Mouse (Mus musculus) liver, embryonic 11.5 days (tissue): ENCODE data around the gene Naa50. TPM values are rescaled to one million over a fixed set of nuclear protein-coding genes. Genes with fewer than 3 reads are reported as not detected.

Experiments used
- ATAC-seq: fragments of 200-750 bp; cut with Nextera tagmentation; replicated peaks from 2 replicates; pipeline ENCODE4 v1.8.0; 2017; ENCODE audit warnings: moderate number of reproducible peaks, mild to moderate bottlenecking, moderate TSS enrichment, moderate library complexity; ENCODE audit not compliant: low FRiP score
- DNase-seq: peaks from one replicate; pipeline ENCODE4 v3.0.0-alpha.2; 2017; ENCODE audit warnings: low spot score
- H3K27ac ChIP-seq: fragments of 300-500 bp; sonication (generic); 2 replicates; pipeline ENCODE4 v1.5.1; 2014; ENCODE audit warnings: mild to moderate bottlenecking, low read depth, low read length, control low read depth
- H3K27me3 ChIP-seq: fragments of 300-500 bp; sonication (generic); replicated peaks from 2 replicates; pipeline ENCODE4 v1.6.1; 2014; ENCODE audit warnings: low read length, mixed read lengths; ENCODE audit not compliant: control insufficient read depth, insufficient read depth
- H3K36me3 ChIP-seq: fragments of 300-500 bp; sonication (generic); 2 replicates; pipeline ENCODE4 v1.6.1; 2014; ENCODE audit warnings: mild to moderate bottlenecking, low read length, moderate library complexity, mixed read lengths; ENCODE audit not compliant: control insufficient read depth, insufficient read depth
- H3K4me1 ChIP-seq: fragments of 300-500 bp; sonication (generic); replicated peaks from 2 replicates; pipeline ENCODE4 v1.6.1; 2014; ENCODE audit warnings: low read length, mixed read lengths; ENCODE audit not compliant: control insufficient read depth, insufficient read depth
- H3K4me2 ChIP-seq: fragments of 300-500 bp; sonication (generic); 2 replicates; pipeline ENCODE4 v1.6.1; 2014; ENCODE audit warnings: mild to moderate bottlenecking, control low read depth, moderate library complexity
- H3K4me3 ChIP-seq: fragments of 300-500 bp; sonication (generic); 2 replicates; pipeline ENCODE4 v1.5.1; 2014; ENCODE audit warnings: low read depth, low read length, control low read depth
- H3K9ac ChIP-seq: fragments of 300-500 bp; sonication (generic); 2 replicates; pipeline ENCODE4 v1.6.1; 2014; ENCODE audit warnings: low read depth, low read length, control low read depth
- H3K9me3 ChIP-seq: fragments of 300-500 bp; sonication (generic); 2 replicates; pipeline ENCODE4 v1.6.1; 2016; ENCODE audit warnings: low read length, inconsistent platforms, mixed read lengths; ENCODE audit not compliant: control insufficient read depth
- WGBS: fragments of 180-500 bp; shearing (Covaris S2); extraction: QIAGEN DNeasy Blood & Tissue Kit; methylation state at CpG from one replicate; pipeline ENCODE4 v1.1.7; 2014; 5-methylcytosine and 5-hydroxymethylcytosine counted together
- polyA plus RNA-seq: library from polyadenylated mRNA; unstranded; fragments of >200 nt; fragmentation: Nextera tagmentation; extraction: Ambion mirVana; gene quantifications from 2 replicates; pipeline ENCODE4 v1.2.1, GENCODE M21; 2014

The Naa50 gene
- polyA plus RNA-seq, 1 experiment from 2014 or later, result 143 TPM

GRCm38 (mm10) chr16:44204331-44204730, 64.7 kb downstream of the Naa50 start:
- no peaks in the 10 kb centered on the region for H3K9me3 ChIP-seq
- H3K27ac ChIP-seq, result no peak overlapping the region
- H3K4me3 ChIP-seq, result no peak overlapping the region
- WGBS, result 80% methylated on average over 6 of the region's 6 CpGs
- no peaks in the 10 kb centered on the region for H3K4me1 ChIP-seq
- H3K9ac ChIP-seq, result no peak overlapping the region
- ATAC-seq, result no peak
- peaks cover 11% of the 10 kb centered on the region for H3K36me3 ChIP-seq
- DNase-seq, result no peak
- H3K27me3 ChIP-seq, result no peaks in the 10 kb centered on the region
- no peak overlapping the region for H3K4me2 ChIP-seq

DNA sequence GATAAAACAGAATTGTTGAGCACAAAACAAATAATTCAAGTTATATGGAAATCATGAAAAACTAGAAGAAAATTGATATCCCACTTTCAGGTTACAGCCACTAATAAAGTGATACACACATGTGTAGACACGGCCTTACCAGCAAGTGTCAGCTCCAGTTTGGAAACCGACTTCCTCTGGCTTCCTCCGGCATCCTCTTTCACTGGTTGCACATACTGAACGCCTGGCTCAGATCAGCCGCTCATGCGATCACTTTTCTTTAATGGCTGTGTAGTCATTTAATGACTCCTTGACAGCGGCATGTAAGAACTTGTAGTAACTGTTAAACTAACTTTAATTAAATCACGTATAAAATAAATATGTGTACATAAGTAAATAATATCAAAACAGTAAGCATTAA, 66.3 kb downstream of the Naa50 start:
- H3K4me2 ChIP-seq, result no peak overlapping the region
- WGBS, result 93% methylated on average over 8 of the region's 8 CpGs
- DNase-seq, result no peak
- H3K27me3 ChIP-seq, result no peaks in the 10 kb centered on the region
- H3K9ac ChIP-seq, result no peak overlapping the region
- H3K27ac ChIP-seq, result no peak overlapping the region
- peaks cover 7% of the 10 kb centered on the region for H3K36me3 ChIP-seq
- H3K9me3 ChIP-seq, result no peaks in the 10 kb centered on the region
- peaks cover 10% of the 10 kb centered on the region for H3K4me1 ChIP-seq
- ATAC-seq, result no peak
- H3K4me3 ChIP-seq, result no peak overlapping the region

GRCm38 (mm10) chr16:44210156-44211053, 70.8 kb downstream of the Naa50 start:
- Histone ChIP-seq H3K4me2 (no peak overlapping the region), H3K4me3 (no peak overlapping the region), H3K9me3 (no peaks in the 10 kb centered on the region), H3K27ac (peak overlapping the region; percentile 17; the same call in 1 of the 2 replicates), H3K27me3 (no peaks in the 10 kb centered on the region), H3K4me1 (peaks cover 10% of the 10 kb centered on the region), H3K9ac (no peak overlapping the region), H3K36me3 (peaks cover 7% of the 10 kb centered on the region; the same call in 1 of the 2 replicates)
- DNase-seq (no peak), ATAC-seq (peak; percentile 85)
- 60% methylated on average over 10 of the region's 10 CpGs for WGBS

DNA sequence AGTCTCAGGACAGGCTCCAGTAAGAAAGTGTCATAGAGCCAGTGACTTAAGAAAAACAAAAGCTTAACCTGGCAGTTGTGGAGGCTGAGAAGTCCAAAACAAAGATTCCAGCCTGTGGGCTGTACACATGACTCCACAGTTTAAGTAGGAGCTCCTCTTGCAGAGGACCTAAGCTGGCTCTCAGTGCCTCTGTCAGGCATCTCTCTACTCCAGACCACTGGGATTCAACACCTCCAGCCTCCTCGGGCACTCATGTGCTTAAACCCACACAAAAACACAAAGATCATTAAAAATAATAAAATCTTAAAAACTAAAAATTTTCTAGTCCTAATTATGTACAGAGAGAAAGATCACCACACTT, 71.4 kb downstream of the Naa50 start:
- H3K9ac ChIP-seq, result no peak overlapping the region
- no peak overlapping the region for H3K4me3 ChIP-seq
- peaks cover 13% of the 10 kb centered on the region for H3K36me3 ChIP-seq
- 97% methylated on average over 1 of the region's 1 CpGs for WGBS
- ATAC-seq (no peak), DNase-seq (no peak)
- no peaks in the 10 kb centered on the region for H3K27me3 ChIP-seq
- no peak overlapping the region for H3K27ac ChIP-seq
- peaks cover 10% of the 10 kb centered on the region for H3K4me1 ChIP-seq
- no peaks in the 10 kb centered on the region for H3K9me3 ChIP-seq
- H3K4me2 ChIP-seq, result no peak overlapping the region

DNA sequence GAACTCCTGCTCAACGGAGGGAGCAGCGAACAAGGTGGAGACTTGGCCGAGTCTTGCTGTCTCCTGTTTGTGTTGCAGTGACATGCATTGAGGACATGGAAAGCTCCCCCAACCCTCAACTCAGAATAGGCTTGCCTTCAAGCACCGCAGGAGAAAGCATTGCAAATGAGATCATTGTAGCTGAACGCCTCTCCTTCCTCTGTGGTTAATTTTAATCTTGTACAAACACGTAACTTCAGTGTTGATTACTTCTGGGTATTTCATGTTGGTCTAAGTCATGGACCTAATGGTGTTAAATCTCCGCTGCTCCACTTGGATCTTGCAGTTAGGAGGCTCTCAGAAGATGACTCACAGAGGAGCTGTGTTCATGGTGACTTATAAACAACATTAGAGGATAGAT, 73.1 kb downstream of the Naa50 start:
- no peak for ATAC-seq
- H3K36me3 ChIP-seq, result peaks cover 29% of the 10 kb centered on the region

More for the DNA sequence above, 73.1 kb downstream of the Naa50 start:
- Histone ChIP-seq H3K4me1 (peaks cover 10% of the 10 kb centered on the region), H3K4me2 (no peak overlapping the region), H3K9ac (no peak overlapping the region), H3K27ac (no peak overlapping the region), H3K27me3 (no peaks in the 10 kb centered on the region), H3K9me3 (no peaks in the 10 kb centered on the region), H3K4me3 (no peak overlapping the region)
- DNase-seq, result no peak
- 92% methylated on average over 7 of the region's 7 CpGs for WGBS

Other genes starting within 250 kb of the Naa50 start
- 26.5 and 27.7 TPM in 2 replicates for gene Qtrt2, start 213.0 kb upstream of the Naa50 start, polyA plus RNA-seq
- gene Zdhhc23, start 160.0 kb upstream of the Naa50 start, polyA plus RNA-seq, result 0.88 and 1.4 TPM in 2 replicates
- 4.6 and 5.5 TPM in 2 replicates for gene Gramd1c, start 76.5 kb upstream of the Naa50 start, polyA plus RNA-seq
- gene Atp6v1a, start 125 bp upstream of the Naa50 start, polyA plus RNA-seq, result 49.7 and 53.8 TPM in 2 replicates
- gene Usf3, start 33.4 kb downstream of the Naa50 start, polyA plus RNA-seq, result 5.7 and 5.8 TPM in 2 replicates
- not detected in 2 replicates for gene Sidt1, start 193.4 kb downstream of the Naa50 start, polyA plus RNA-seq
- gene Spice1, start 207.3 kb downstream of the Naa50 start, polyA plus RNA-seq, result 23.6 and 25.4 TPM in 2 replicates